Mouse (Mus musculus) embryonic fibroblast, embryonic 13.5 days (primary cell): Measurements from ENCODE around the gene Plekha7. TPM values are rescaled to one million over a fixed set of nuclear protein-coding genes. Genes with fewer than 3 reads are reported as not detected.

ENCODE experiments used
- H3K27ac ChIP-seq: 2 replicates; pipeline ENCODE4 v1.5.1; 2012; ENCODE audit warnings: low read length, control low read depth, inconsistent platforms; ENCODE audit not compliant: insufficient read depth
- H3K4me1 ChIP-seq: 2 replicates; pipeline ENCODE4 v1.6.1; 2011; ENCODE audit warnings: low read length; ENCODE audit not compliant: control insufficient read depth, insufficient read depth
- H3K4me3 ChIP-seq: 2 replicates; pipeline ENCODE4 v1.5.1; 2011; ENCODE audit warnings: mild to moderate bottlenecking, control low read depth, low read length; ENCODE audit not compliant: insufficient read depth
- CTCF ChIP-seq: IDR thresholded peaks from 2 replicates; pipeline ENCODE4 v1.5.1; 2011; ENCODE audit warnings: mild to moderate bottlenecking, control low read depth, low read length, moderate library complexity, borderline replicate concordance; ENCODE audit not compliant: insufficient read depth
- POLR2A ChIP-seq: IDR thresholded peaks from 2 replicates; pipeline ENCODE4 v1.6.1; 2011; ENCODE audit warnings: low read depth, mild to moderate bottlenecking, control low read depth, low read length, moderate library complexity
- polyA plus RNA-seq: library from polyadenylated mRNA; stranded (reverse); fragments of >200 nt; gene quantifications from 2 replicates; pipeline ENCODE4 v1.2.4, GENCODE M21; 2011; ENCODE audit warnings: low read depth; ENCODE audit not compliant: missing spikeins, insufficient read length

The Plekha7 gene
- polyA plus RNA-seq, 1 experiment: 5.8 TPM

DNA sequence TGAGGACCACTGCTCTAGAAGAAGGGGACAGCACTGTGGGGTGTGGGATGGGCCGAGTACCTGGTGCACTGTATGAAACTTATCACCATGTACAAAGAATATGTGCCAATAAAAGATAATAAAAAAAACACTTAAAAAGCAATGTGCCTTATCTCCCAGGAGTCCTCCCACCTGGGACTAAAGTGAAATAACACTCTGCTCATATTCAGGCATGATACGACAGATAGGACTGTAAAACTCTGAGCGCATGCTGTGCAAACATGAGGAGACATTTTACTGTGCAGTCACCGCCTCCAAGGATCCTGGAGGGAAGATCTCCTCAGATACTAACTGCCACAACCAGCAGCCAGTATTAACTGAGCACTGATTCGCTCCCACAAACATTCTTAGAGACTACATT is 53.5 kb downstream of the Plekha7 start:
- Histone ChIP-seq H3K4me3 (no peak overlapping the region), H3K27ac (no peak overlapping the region), H3K4me1 (no peaks in the 10 kb centered on the region)
- no peak for TF ChIP-seq POLR2A
- no peak for TF ChIP-seq CTCF

DNA sequence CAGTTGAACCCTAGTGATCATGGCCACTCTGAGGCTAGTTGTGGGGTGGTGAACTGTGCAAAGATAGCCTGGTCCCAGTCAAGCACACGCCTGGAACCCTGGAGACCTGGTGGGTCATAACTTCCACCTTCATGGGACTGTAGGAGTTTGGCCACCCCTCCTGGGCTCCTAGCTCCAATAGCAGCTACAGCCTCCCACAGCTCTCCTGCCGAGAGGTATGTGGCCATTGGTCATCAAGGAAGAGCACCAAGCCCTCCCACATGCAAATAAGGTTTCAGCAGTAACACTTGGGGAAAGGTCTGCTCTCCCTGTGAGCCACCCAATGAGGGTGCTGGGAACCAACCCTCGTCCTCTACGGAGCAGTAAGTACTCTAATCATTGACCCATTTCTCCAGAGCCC is 55.7 kb downstream of the Plekha7 start:
- TF ChIP-seq POLR2A (no peak), CTCF (no peak)
- H3K4me1 ChIP-seq: no peaks in the 10 kb centered on the region
- no peak overlapping the region for H3K4me3 ChIP-seq

GRCm38 (mm10) chr7:116251516-116251915 is 56.7 kb downstream of the Plekha7 start:
- TF ChIP-seq POLR2A (no peak), CTCF (no peak)
- H3K27ac ChIP-seq: no peak overlapping the region
- H3K4me3 ChIP-seq: no peak overlapping the region
- H3K4me1 ChIP-seq: no peaks in the 10 kb centered on the region

More for the DNA sequence above, 55.7 kb downstream of the Plekha7 start:
- H3K27ac ChIP-seq: no peak overlapping the region

GRCm38 (mm10) chr7:116248536-116248935 is 59.6 kb downstream of the Plekha7 start:
- no peaks in the 10 kb centered on the region; the same call in 1 of the 2 replicates for H3K4me1 ChIP-seq
- H3K4me3 ChIP-seq: no peak overlapping the region
- TF ChIP-seq CTCF (no peak), POLR2A (no peak)
- H3K27ac ChIP-seq: no peak overlapping the region

GRCm38 (mm10) chr7:116247377-116247729 is 60.8 kb downstream of the Plekha7 start:
- TF ChIP-seq CTCF: no peak
- TF ChIP-seq POLR2A: no peak
- Histone ChIP-seq H3K4me3 (no peak overlapping the region), H3K27ac (no peak overlapping the region)

DNA sequence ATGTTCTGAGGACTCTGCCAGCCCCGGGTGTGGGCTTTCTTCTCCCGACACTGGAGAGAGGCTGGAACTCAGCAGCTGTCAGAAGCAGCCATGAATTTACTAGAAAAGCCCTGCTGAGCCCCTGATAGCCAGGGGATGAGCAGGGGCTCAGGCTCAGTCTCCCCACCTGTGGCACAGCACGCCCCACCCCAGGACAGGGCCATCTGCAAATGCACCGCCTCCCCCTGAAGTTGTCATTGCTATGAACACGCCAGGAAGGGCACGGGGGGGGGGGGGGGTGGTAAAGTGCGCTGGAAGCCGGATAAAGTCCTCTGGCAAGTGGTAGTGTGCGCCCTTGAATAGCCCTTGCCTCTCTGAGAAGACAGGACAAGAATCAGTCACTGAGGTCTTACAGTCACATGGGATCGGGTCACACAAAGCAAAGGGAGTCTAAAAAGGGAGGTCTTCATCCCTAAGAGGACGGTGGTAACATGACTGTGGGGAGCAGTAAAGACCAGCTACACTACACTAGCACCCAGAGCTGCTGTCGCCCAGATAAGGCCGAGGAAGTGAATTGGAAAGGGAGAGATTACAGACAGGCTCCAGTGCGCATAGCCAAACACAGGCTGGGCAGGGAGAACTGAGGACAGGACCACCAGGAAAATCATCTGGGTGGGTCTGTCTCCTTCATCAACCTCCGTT is 61.3 kb downstream of the Plekha7 start:
- Histone ChIP-seq H3K4me3 (no peak overlapping the region), H3K27ac (no peak overlapping the region), H3K4me1 (no peaks in the 10 kb centered on the region; the same call in 1 of the 2 replicates)
- TF ChIP-seq CTCF (no peak), POLR2A (no peak)

More at GRCm38 (mm10) chr7:116247377-116247729, 60.8 kb downstream of the Plekha7 start:
- no peaks in the 10 kb centered on the region; the same call in 1 of the 2 replicates for H3K4me1 ChIP-seq

- TF ChIP-seq POLR2A (no peak), CTCF (no peak)
- no peaks in the 10 kb centered on the region; the same call in 1 of the 2 replicates for H3K4me1 ChIP-seq
- H3K27ac ChIP-seq: no peak overlapping the region
- no peak overlapping the region for H3K4me3 ChIP-seq
Measured at GRCm38 (mm10) chr7:116245815-116246695, 62.1 kb downstream of the Plekha7 start.

GRCm38 (mm10) chr7:116244302-116245165 is 63.6 kb downstream of the Plekha7 start:
- Histone ChIP-seq H3K4me3 (no peak overlapping the region), H3K27ac (no peak overlapping the region), H3K4me1 (no peaks in the 10 kb centered on the region; the same call in 1 of the 2 replicates)
- TF ChIP-seq POLR2A (no peak), CTCF (no peak)

GRCm38 (mm10) chr7:116242810-116243209 is 65.4 kb downstream of the Plekha7 start:
- Histone ChIP-seq H3K4me3 (no peak overlapping the region), H3K27ac (no peak overlapping the region), H3K4me1 (no peaks in the 10 kb centered on the region; the same call in 1 of the 2 replicates)
- no peak for TF ChIP-seq POLR2A
- no peak for TF ChIP-seq CTCF
